Mouse (Mus musculus): ENCODE results near the gene Gnas. TPM values are rescaled to one million over a fixed set of nuclear protein-coding genes. Genes with fewer than 3 reads are reported as not detected.

The Gnas gene
- polyA plus RNA-seq, 1 experiment, result 139 TPM

- H3K27me3 ChIP-seq (ENCODE audit: control insufficient read depth, insufficient read depth, low read length), result no peaks in the 10 kb centered on the region
- no peak overlapping the region for H3K4me3 ChIP-seq (ENCODE audit: control insufficient read depth, low read depth, low read length)
- no peak overlapping the region for H3K27ac ChIP-seq (ENCODE audit: control insufficient read depth, insufficient read depth, low read depth, low read length)
- no peaks in the 10 kb centered on the region for H3K4me1 ChIP-seq (ENCODE audit: control insufficient read depth, insufficient read depth, low read length)
- no peak for TF ChIP-seq CTCF (IDR thresholded peaks at IDR 0.05; ENCODE audit: control insufficient read depth, insufficient read depth, insufficient replicate concordance, low read depth, low read length)
- no peak for TF ChIP-seq POLR2A (IDR thresholded peaks at IDR 0.05; ENCODE audit: control insufficient read depth, low read depth, low read length)
- H3K36me3 ChIP-seq (ENCODE audit: control insufficient read depth, insufficient read depth, low read length), result no peaks in the 10 kb centered on the region
Measured at GRCm38 (mm10) chr2:174366571-174366970, 82.5 kb downstream of the Gnas start.

- H3K36me3 ChIP-seq (ENCODE audit: control insufficient read depth, insufficient read depth, low read length), result no peaks in the 10 kb centered on the region
- no peaks in the 10 kb centered on the region for H3K27me3 ChIP-seq (ENCODE audit: control insufficient read depth, insufficient read depth, low read length)
- TF ChIP-seq CTCF (IDR thresholded peaks at IDR 0.05; ENCODE audit: control insufficient read depth, insufficient read depth, insufficient replicate concordance, low read depth, low read length), result no peak
- TF ChIP-seq POLR2A (IDR thresholded peaks at IDR 0.05; ENCODE audit: control insufficient read depth, low read depth, low read length), result no peak
- no peak overlapping the region for H3K4me3 ChIP-seq (ENCODE audit: control insufficient read depth, low read depth, low read length)
- H3K4me1 ChIP-seq (ENCODE audit: control insufficient read depth, insufficient read depth, low read length), result no peaks in the 10 kb centered on the region
- no peak overlapping the region for H3K27ac ChIP-seq (ENCODE audit: control insufficient read depth, insufficient read depth, low read depth, low read length)
Measured at GRCm38 (mm10) chr2:174381021-174381420, 96.9 kb downstream of the Gnas start.

- Histone ChIP-seq H3K27ac (ENCODE audit: control insufficient read depth, insufficient read depth, low read depth, low read length) (no peak overlapping the region), H3K27me3 (ENCODE audit: control insufficient read depth, insufficient read depth, low read length) (no peaks in the 10 kb centered on the region), H3K36me3 (ENCODE audit: control insufficient read depth, insufficient read depth, low read length) (no peaks in the 10 kb centered on the region), H3K4me1 (ENCODE audit: control insufficient read depth, insufficient read depth, low read length) (peaks cover 2% of the 10 kb centered on the region; the same call in 1 of the 2 replicates), H3K4me3 (ENCODE audit: control insufficient read depth, low read depth, low read length) (no peak overlapping the region)
- TF ChIP-seq CTCF (IDR thresholded peaks at IDR 0.05; ENCODE audit: control insufficient read depth, insufficient read depth, insufficient replicate concordance, low read depth, low read length), result no peak
Measured at GRCm38 (mm10) chr2:174391936-174392335, 107.8 kb downstream of the Gnas start.

- H3K4me1 ChIP-seq (ENCODE audit: control insufficient read depth, insufficient read depth, low read length), result peaks cover 2% of the 10 kb centered on the region; the same call in 1 of the 2 replicates
- no peak overlapping the region for H3K4me3 ChIP-seq (ENCODE audit: control insufficient read depth, low read depth, low read length)
- no peaks in the 10 kb centered on the region for H3K36me3 ChIP-seq (ENCODE audit: control insufficient read depth, insufficient read depth, low read length)
- no peaks in the 10 kb centered on the region for H3K27me3 ChIP-seq (ENCODE audit: control insufficient read depth, insufficient read depth, low read length)
- H3K27ac ChIP-seq (ENCODE audit: control insufficient read depth, insufficient read depth, low read depth, low read length), result no peak overlapping the region
- TF ChIP-seq POLR2A (IDR thresholded peaks at IDR 0.05; ENCODE audit: control insufficient read depth, low read depth, low read length), result no peak
- no peak for TF ChIP-seq CTCF (IDR thresholded peaks at IDR 0.05; ENCODE audit: control insufficient read depth, insufficient read depth, insufficient replicate concordance, low read depth, low read length)
Measured at GRCm38 (mm10) chr2:174392554-174392953, 108.4 kb downstream of the Gnas start.

GRCm38 (mm10) chr2:174393383-174393782, 109.3 kb downstream of the Gnas start:
- H3K27ac ChIP-seq (ENCODE audit: control insufficient read depth, insufficient read depth, low read depth, low read length), result no peak overlapping the region
- peaks cover 2% of the 10 kb centered on the region; the same call in 1 of the 2 replicates for H3K4me1 ChIP-seq (ENCODE audit: control insufficient read depth, insufficient read depth, low read length)
- TF ChIP-seq POLR2A (IDR thresholded peaks at IDR 0.05; ENCODE audit: control insufficient read depth, low read depth, low read length) (no peak), CTCF (IDR thresholded peaks at IDR 0.05; ENCODE audit: control insufficient read depth, insufficient read depth, insufficient replicate concordance, low read depth, low read length) (no peak)
- no peaks in the 10 kb centered on the region for H3K27me3 ChIP-seq (ENCODE audit: control insufficient read depth, insufficient read depth, low read length)
- H3K36me3 ChIP-seq (ENCODE audit: control insufficient read depth, insufficient read depth, low read length), result no peaks in the 10 kb centered on the region
- H3K4me3 ChIP-seq (ENCODE audit: control insufficient read depth, low read depth, low read length), result no peak overlapping the region

Other genes with a start within 250 kb of the Gnas start
- 26.4 and 30.0 TPM in 2 replicates for gene Stx16, start 208.0 kb upstream of the Gnas start, polyA plus RNA-seq (2012; rRNA removed)
- 19.5 and 20.6 TPM in 2 replicates for gene Npepl1, start 174.0 kb upstream of the Gnas start, polyA plus RNA-seq (2012; rRNA removed)
- gene Gm20721, start 62.4 kb downstream of the Gnas start, polyA plus RNA-seq (2012; rRNA removed), result not detected in 2 replicates
- gene Nelfcd, start 131.5 kb downstream of the Gnas start, polyA plus RNA-seq (2012; rRNA removed), result 25.8 and 28.4 TPM in 2 replicates
- gene Ctsz, start 154.7 kb downstream of the Gnas start, polyA plus RNA-seq (2012; rRNA removed), result 9.3 and 10.2 TPM in 2 replicates
- gene Tubb1, start 166.4 kb downstream of the Gnas start, polyA plus RNA-seq (2012; rRNA removed), result 0.14 TPM in 1 of 2 replicates, not detected in the other
- 286 and 350 TPM in 2 replicates for gene Atp5e, start 179.8 kb downstream of the Gnas start, polyA plus RNA-seq (2012; rRNA removed)
- 43.1 and 46.1 TPM in 2 replicates for gene Prelid3b, start 188.8 kb downstream of the Gnas start, polyA plus RNA-seq (2012; rRNA removed)